Mouse (Mus musculus) hindbrain, embryonic 12.5 days (tissue): Measurements from ENCODE around the gene Patl2. TPM values are rescaled to one million over a fixed set of nuclear protein-coding genes. Genes with fewer than 3 reads are reported as not detected.
"Not testable (repeated sequence)": the region's sequence is repeated elsewhere in the genome, so short reads cannot be mapped to it uniquely, and the experiment has no call there.

ENCODE experiments used
- ATAC-seq: fragments of 200-750 bp; cut with Nextera tagmentation; 2 replicates; pipeline ENCODE4 v1.8.0; 2017; ENCODE audit warnings: moderate TSS enrichment; ENCODE audit not compliant: low FRiP score
- H3K27ac ChIP-seq: fragments of 300-500 bp; sonication (generic); 2 replicates; pipeline ENCODE4 v1.5.1; 2016; ENCODE audit warnings: mild to moderate bottlenecking
- H3K27me3 ChIP-seq: fragments of 300-500 bp; sonication (generic); 2 replicates; pipeline ENCODE4 v1.6.1; 2016; ENCODE audit warnings: mild to moderate bottlenecking
- H3K36me3 ChIP-seq: fragments of 300-500 bp; sonication (generic); 2 replicates; pipeline ENCODE4 v1.6.1; 2016; ENCODE audit warnings: mild to moderate bottlenecking
- H3K4me1 ChIP-seq: fragments of 300-500 bp; sonication (generic); 2 replicates; pipeline ENCODE4 v1.6.1; 2016
- H3K4me2 ChIP-seq: fragments of 300-500 bp; sonication (generic); replicated peaks from 2 replicates; pipeline ENCODE4 v1.6.1; 2016; ENCODE audit warnings: mild to moderate bottlenecking
- H3K4me3 ChIP-seq: fragments of 300-500 bp; sonication (generic); 2 replicates; pipeline ENCODE4 v1.5.1; 2016; ENCODE audit warnings: mild to moderate bottlenecking
- H3K9ac ChIP-seq: fragments of 300-500 bp; sonication (generic); 2 replicates; pipeline ENCODE4 v1.6.1; 2016; ENCODE audit warnings: mild to moderate bottlenecking, moderate library complexity
- H3K9me3 ChIP-seq: fragments of 300-500 bp; sonication (generic); replicated peaks from 2 replicates; pipeline ENCODE4 v1.6.1; 2016; ENCODE audit warnings: mild to moderate bottlenecking
- WGBS: fragments of 180-500 bp; shearing (Covaris S2); methylation state at CpG from one replicate; pipeline ENCODE4 v1.1.7; 2016; 5-methylcytosine and 5-hydroxymethylcytosine counted together
- polyA plus RNA-seq: library from polyadenylated mRNA; unstranded; fragments of >200 nt; fragmentation: Nextera tagmentation; extraction: Ambion mirVana; gene quantifications from 2 replicates; pipeline ENCODE4 v1.2.1, GENCODE M21; 2016

Patl2 gene
- polyA plus RNA-seq, 1 experiment from 2014 or later, result not detected

DNA sequence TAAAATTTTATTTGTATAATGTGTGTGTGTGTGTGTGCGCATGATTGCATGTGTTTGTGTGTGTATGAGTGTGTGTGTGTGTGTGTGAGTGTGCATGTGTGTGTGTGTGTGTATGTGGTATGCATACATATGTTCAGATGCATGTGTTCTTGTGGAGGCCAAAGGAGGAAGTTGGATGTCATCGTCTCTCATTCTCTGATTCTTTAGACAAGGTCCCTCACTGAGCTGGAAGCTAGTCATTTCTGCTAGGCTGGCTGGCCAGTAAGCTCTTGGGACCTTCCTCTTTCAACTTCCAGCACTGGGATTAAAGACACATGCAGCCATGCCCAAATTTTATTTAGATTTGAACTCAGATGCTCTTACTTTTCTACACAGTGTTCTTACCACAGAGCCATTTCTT is 53.9 kb downstream of the Patl2 start:
- Histone ChIP-seq H3K36me3 (no peaks in the 10 kb centered on the region), H3K4me1 (no peaks in the 10 kb centered on the region), H3K4me2 (no peak overlapping the region), H3K4me3 (no peak overlapping the region), H3K9me3 (no peaks in the 10 kb centered on the region), H3K9ac (no peak overlapping the region), H3K27ac (no peak overlapping the region), H3K27me3 (0 out of 2 replicates have a peak, but pooled peaks cover 3% of the 10 kb centered on the region)
- WGBS, result 92% methylated on average over 2 of the region's 2 CpGs
- no peak for ATAC-seq

DNA sequence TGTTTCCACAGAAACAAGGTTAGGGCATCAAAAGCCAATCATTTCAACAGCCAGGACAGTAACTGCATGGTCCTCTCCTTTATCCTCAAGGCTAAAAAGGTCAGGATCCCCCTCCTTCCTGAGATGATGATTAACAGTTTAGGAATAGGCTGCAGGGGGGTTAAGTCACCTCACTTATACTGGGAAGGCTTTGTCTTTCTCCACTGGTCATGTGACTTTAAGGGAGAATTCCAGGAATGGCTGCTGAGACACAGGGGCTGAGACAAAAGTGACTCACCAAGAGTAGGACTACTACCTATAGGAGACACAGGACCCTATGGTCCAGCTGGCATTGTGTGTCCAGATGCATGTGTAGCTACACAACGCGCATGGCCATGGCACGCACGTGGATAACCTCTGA is 58.4 kb downstream of the Patl2 start:
- 89% methylated on average over 4 of the region's 4 CpGs for WGBS
- no peak overlapping the region for H3K27ac ChIP-seq
- no peaks in the 10 kb centered on the region for H3K4me1 ChIP-seq
- ATAC-seq, result no peak
- no peaks in the 10 kb centered on the region for H3K27me3 ChIP-seq
- no peaks in the 10 kb centered on the region for H3K9me3 ChIP-seq
- H3K4me2 ChIP-seq, result no peak overlapping the region
- H3K9ac ChIP-seq, result no peak overlapping the region
- H3K4me3 ChIP-seq, result no peak overlapping the region
- no peaks in the 10 kb centered on the region for H3K36me3 ChIP-seq

DNA sequence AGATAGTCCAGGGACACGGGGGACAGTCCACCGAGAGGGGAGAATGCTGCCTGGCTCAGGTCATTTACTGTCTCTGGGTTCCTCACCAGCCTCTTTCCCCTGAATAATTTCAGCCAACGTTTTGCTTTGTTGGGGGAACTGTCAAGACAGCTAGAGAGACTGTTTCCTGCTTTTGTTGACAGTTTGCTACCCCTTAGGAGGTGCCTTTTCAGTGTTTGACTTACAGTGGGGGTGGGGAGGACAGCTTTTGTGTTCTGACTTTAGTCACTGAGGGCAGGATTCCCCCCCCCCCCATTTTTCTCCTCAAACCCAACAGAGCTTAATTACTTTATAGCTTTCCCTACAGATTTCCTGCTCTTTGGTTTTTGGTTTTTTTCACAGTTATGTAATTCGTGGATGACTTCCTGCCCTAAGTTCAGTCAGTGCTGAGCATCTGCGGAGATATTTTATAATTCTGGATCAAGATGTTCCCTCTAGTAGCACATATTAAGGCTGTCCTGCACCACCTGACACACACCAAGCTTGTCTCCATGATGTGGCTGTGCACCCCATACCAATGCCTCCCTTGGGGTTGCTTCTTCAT is 59.1 kb downstream of the Patl2 start:
- Histone ChIP-seq H3K4me1 (no peaks in the 10 kb centered on the region), H3K4me3 (no peak overlapping the region), H3K36me3 (no peaks in the 10 kb centered on the region), H3K4me2 (no peak overlapping the region), H3K9me3 (no peaks in the 10 kb centered on the region), H3K27ac (no peak overlapping the region), H3K27me3 (no peaks in the 10 kb centered on the region), H3K9ac (no peak overlapping the region)
- ATAC-seq, result no peak
- 38% methylated on average over 5 of the region's 5 CpGs for WGBS

DNA sequence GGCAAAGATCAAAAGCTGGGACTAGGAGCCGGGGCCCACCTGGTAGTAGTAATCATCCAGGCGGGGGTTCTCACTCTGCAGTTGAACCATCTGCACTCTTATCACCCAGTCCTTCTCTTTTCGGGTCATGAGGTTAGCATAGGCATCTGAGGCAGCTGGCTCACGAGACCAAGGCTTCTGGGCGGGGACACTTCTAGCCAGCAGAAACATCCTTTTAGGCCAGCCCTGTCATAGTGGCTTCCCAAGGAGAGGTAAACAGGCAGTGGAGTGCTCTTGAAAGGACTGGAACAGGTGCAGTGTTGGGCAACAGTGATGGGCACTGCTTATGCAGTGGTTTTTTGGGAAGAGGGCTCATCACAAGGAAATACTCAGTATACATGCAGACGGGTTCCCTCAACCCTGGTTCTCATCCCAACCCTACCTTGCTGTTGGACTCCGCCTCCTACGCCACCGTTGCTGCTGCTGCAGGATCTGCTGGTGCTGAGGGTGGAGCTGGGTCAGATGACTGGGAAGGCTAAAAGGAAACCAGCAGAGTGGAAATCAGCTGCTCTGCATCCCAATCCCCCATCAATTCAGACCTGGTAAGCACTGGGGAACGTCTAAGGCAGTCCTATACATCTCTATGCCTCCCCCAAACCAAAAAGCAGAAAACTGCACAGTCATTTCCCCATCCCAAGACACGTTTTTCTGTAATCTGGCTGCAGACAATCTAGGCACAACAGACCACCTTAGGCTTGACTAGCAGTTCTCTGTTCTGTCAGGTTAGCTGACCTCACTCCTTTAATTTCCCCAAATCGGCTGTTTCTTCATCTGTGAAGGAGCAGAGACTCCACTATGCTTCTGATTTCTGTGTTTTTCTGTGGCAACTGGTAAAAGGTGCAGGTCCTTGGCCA is 60.1 kb downstream of the Patl2 start:
- 0 out of 2 replicates have a peak, but pooled peaks cover 3% of the 10 kb centered on the region for H3K27me3 ChIP-seq
- no peaks in the 10 kb centered on the region for H3K36me3 ChIP-seq
- no peak overlapping the region for H3K9ac ChIP-seq
- no peak overlapping the region for H3K27ac ChIP-seq
- H3K4me2 ChIP-seq, result no peak overlapping the region
- H3K4me3 ChIP-seq, result no peak overlapping the region
- H3K4me1 ChIP-seq, result no peaks in the 10 kb centered on the region
- no peaks in the 10 kb centered on the region for H3K9me3 ChIP-seq
- no peak for ATAC-seq
- WGBS, result 56% methylated on average over 12 of the region's 12 CpGs

DNA sequence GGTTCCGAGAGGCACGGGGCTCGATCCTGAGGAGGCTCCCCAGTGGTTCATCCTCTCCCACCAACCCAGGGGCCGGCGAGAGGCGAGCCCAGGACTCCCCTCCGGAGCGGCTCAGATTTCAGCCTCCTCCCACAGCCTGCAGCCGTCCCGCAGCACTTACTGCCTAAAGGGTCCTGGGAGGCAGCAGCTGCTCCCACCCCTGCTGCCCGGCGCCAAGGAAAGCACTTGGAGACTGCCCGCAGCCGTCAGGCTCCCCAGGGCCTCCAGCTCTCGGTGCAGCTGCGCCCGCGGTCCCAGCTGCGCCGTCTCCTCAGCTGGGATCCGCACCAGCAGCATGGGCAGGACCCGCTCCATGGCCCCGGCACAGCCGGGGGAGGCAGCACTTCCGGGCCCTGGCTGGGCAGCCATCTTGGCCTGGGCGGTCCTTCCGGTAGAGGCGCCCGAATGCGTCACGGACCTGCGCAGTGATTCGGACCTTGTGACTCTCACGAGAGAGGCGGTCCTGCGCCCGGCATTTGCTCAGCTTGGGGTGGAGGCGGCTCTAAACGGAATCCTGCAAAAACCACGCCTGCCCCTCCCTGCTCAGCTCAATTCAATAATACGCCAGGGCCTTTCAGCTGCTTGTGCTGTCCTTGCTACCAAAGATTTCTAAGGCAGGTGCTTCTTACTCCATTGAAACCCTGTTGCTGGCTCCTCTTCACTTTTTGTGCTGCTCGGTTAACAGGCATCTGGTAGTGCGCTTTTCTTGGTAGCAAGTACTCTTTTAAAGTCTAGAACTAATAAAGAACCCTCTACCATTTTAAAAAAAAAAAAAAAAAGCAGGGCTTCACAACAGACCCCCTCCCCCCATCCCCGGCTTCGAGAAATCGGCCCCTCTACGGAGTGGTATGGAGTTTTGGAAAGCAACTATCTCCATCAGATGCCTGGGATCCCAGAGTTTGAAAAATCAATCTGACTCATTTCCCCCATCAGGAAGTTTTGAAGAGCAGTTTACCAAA is 67.7 kb downstream of the Patl2 start, which contains the start of gene Spg11:
TSS of gene Spg11 (minus strand) at position 426 of the 998 bp plus-strand sequence.
- Histone ChIP-seq H3K36me3 (peaks cover 9% of the 10 kb centered on the region), H3K4me2 (peak within 1 kb of the TSS; percentile 64), H3K9ac (peak within 1 kb of the TSS; percentile 88), H3K27ac (peak within 1 kb of the TSS; percentile 97), H3K4me3 (peak within 1 kb of the TSS; percentile 79), H3K4me1 (peaks cover 13% of the 10 kb centered on the region), H3K27me3 (0 out of 2 replicates have a peak, but pooled peaks cover 3% of the 10 kb centered on the region), H3K9me3 (no peaks in the 10 kb centered on the region)
- under 1% methylated on average over 47 of the region's 47 CpGs for WGBS
- ATAC-seq, result peak; percentile 99

DNA sequence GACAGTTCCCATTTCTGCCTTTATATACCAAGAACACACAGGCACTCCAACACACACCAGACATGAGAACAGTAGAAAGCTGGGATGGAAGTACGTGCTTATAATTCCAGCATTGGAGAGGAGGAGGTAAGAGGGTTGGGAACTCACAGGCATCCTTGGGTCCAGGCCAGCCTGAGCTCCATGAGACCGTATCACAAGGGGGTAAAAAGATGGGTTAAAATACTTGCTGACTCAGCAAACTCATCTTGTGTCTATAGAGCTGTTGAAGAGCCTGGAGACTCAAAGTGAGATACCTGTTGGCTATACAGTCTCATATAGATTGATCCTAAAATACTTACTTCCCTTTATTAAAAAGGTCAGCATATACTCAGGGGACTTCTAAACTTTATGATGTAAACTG is 69.1 kb downstream of the Patl2 start:
- H3K4me2 ChIP-seq, result peak overlapping the region; percentile 64
- peaks cover 9% of the 10 kb centered on the region for H3K36me3 ChIP-seq

DNA sequence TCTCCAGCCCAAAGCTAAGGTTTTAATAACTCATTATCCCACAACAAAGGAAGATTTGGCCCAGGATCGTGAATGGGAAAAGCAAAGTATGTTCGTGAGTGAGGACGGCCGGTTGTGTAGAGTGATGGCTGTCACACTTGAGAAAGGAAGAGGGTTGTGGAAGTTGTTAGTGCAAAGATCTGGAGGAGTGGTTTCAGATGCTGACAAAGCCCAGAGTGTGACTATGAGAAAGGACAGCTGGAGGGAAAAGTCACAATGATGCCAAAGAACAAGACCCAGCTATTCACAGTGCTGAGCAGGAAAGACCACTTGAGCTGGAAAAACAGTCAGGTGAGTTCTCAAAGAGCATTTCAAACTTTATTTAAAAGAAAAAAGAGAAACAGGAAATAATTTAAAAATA is 76.3 kb downstream of the Patl2 start:
- Histone ChIP-seq H3K9ac (no peak overlapping the region), H3K27ac (no peak overlapping the region), H3K4me3 (no peak overlapping the region), H3K27me3 (no peaks in the 10 kb centered on the region), H3K9me3 (no peaks in the 10 kb centered on the region), H3K4me2 (no peak overlapping the region), H3K36me3 (peaks cover 38% of the 10 kb centered on the region), H3K4me1 (no peaks in the 10 kb centered on the region)
- 89% methylated on average over 4 of the region's 4 CpGs for WGBS
- no peak for ATAC-seq

More for the DNA sequence above, 69.1 kb downstream of the Patl2 start:
- WGBS, result 93% methylated on average over 2 of the region's 2 CpGs
- no peak for ATAC-seq
- Histone ChIP-seq H3K27me3 (0 out of 2 replicates have a peak, but pooled peaks cover 3% of the 10 kb centered on the region), H3K4me3 (0 out of 2 replicates have a peak overlapping the region, but pooled peaks have one; percentile 79), H3K9ac (no peak overlapping the region), H3K27ac (no peak overlapping the region), H3K4me1 (peaks cover 13% of the 10 kb centered on the region), H3K9me3 (no peaks in the 10 kb centered on the region)

DNA sequence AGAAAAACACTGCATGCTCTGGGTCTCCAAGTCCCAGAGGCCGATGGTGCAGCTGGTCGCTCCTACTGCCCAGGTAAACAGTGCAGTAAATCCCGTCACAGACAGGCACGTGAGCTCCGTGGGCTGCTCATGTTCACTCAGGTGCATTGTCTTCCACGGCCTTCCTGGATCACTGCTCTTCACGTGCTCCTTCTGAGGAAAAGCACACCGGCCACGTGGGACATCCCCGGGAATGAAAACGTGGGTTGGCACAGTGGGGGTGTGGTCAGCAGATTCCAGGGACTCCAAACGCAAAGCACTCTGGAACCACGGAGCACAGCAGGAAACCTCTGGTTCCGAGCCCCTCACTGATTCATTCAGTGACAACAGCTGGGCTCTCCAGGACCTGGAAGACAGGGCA is 77.9 kb downstream of the Patl2 start:
- H3K36me3 ChIP-seq, result peaks cover 39% of the 10 kb centered on the region
- ATAC-seq, result no peak
- H3K9ac ChIP-seq, result no peak overlapping the region
- H3K27ac ChIP-seq, result no peak overlapping the region
- WGBS, result 78% methylated on average over 14 of the region's 14 CpGs
- H3K4me2 ChIP-seq, result no peak overlapping the region
- H3K4me1 ChIP-seq, result no peaks in the 10 kb centered on the region
- no peak overlapping the region for H3K4me3 ChIP-seq
- H3K27me3 ChIP-seq, result no peaks in the 10 kb centered on the region
- H3K9me3 ChIP-seq, result no peaks in the 10 kb centered on the region

DNA sequence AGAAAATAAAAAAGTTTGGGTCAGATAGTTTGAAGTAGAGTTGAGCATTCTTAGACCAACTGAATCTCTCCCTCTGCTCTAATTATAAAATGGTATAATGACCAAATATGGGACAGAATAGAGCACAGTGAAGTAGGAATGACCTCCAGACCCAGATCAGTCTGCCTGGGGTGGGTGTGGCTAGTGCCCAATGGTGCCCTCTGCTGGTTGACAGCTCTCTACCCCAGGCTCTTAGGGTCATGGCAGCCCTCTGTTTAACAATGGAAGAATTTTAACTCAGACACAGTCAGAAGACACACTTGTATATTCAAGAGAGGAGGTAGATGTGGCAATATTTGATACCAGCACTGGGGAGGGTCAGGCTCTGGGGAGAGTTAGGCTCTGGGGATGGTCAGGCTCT is 83.9 kb downstream of the Patl2 start:
- H3K27ac ChIP-seq, result no peak overlapping the region
- no peaks in the 10 kb centered on the region for H3K9me3 ChIP-seq
- no peak overlapping the region for H3K4me2 ChIP-seq
- H3K9ac ChIP-seq, result no peak overlapping the region
- no peaks in the 10 kb centered on the region for H3K27me3 ChIP-seq
- no peak overlapping the region for H3K4me3 ChIP-seq
- no peaks in the 10 kb centered on the region for H3K4me1 ChIP-seq
- H3K36me3 ChIP-seq, result peaks cover 56% of the 10 kb centered on the region
- no peak for ATAC-seq

DNA sequence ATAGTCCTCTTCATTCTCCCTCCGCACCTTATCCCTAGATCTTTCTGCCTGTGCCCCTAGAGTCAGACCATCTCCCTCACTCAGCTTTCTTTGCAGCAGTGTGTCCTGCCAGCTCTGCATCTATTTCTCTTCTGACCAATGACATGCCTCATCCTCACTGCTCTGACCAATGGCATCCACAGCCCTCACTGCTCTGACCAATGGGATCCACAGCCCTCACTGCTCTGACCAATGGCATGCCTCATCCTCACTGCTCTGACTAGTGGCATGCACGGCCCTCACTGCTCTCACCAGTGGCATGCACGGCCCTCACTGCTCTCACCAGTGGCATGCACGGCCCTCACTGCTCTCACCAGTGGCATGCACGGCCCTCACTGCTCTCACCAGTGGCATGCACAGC is 88.3 kb downstream of the Patl2 start:
- peaks cover 77% of the 10 kb centered on the region for H3K36me3 ChIP-seq
- not testable (repeated sequence) for ATAC-seq, H3K9ac ChIP-seq, H3K27me3 ChIP-seq, H3K4me3 ChIP-seq, H3K27ac ChIP-seq, H3K4me2 ChIP-seq, H3K9me3 ChIP-seq, H3K4me1 ChIP-seq
- 81% methylated on average over 5 of the region's 5 CpGs for WGBS

DNA sequence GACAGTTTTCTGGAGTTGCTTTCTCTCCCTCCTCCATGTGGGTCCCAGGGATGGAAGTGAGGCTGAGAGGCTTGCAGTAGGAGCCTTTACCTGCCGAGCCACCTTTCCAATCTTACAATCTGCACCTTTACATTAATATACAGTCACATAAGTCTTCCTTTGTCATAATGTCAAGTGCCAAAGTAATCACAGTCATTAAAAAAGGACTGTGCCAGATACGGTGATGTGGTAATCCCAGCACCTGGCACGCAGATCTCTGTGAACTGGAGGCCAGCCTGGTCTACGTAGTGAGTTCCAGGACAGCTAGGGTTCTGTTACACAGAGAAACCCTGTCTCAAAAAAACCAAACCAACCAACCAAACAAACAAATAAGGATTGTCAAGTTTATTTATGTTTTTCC is 92.1 kb downstream of the Patl2 start:
- 97% methylated on average over 4 of the region's 4 CpGs for WGBS
- Histone ChIP-seq H3K9ac (no peak overlapping the region), H3K9me3 (no peaks in the 10 kb centered on the region), H3K27ac (no peak overlapping the region), H3K4me2 (no peak overlapping the region), H3K27me3 (no peaks in the 10 kb centered on the region), H3K36me3 (peaks cover 83% of the 10 kb centered on the region), H3K4me1 (no peaks in the 10 kb centered on the region), H3K4me3 (no peak overlapping the region)
- ATAC-seq, result no peak

DNA sequence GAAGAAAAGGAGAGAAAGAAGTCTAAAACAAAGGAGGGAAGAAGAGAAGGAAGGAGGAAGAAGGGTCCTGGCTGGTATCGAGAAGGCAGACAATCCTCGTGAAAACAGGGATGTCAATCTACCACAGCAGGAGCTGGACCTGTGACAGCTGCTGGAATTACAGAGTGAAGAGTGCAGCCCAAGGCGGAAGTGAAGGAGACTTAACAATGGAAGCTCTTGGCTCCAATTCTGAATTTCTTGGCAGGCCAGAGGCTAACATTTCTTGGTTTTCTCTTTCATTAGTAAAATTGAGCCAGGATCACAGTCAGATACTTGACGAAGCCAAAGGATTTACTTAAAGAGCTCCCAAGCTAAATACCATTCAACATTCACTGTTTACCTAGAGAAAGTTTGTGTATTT is 99.5 kb downstream of the Patl2 start:
- Histone ChIP-seq H3K4me3 (no peak overlapping the region), H3K4me2 (no peak overlapping the region), H3K36me3 (peaks cover 73% of the 10 kb centered on the region), H3K27ac (no peak overlapping the region), H3K4me1 (peaks cover 1% of the 10 kb centered on the region; the same call in 1 of the 2 replicates), H3K27me3 (no peaks in the 10 kb centered on the region), H3K9me3 (no peaks in the 10 kb centered on the region), H3K9ac (no peak overlapping the region)
- ATAC-seq, result no peak
- 84% methylated on average over 4 of the region's 4 CpGs for WGBS
